ENCODE assay signal across 20 mouse cellular contexts in the genomic region with DNA sequence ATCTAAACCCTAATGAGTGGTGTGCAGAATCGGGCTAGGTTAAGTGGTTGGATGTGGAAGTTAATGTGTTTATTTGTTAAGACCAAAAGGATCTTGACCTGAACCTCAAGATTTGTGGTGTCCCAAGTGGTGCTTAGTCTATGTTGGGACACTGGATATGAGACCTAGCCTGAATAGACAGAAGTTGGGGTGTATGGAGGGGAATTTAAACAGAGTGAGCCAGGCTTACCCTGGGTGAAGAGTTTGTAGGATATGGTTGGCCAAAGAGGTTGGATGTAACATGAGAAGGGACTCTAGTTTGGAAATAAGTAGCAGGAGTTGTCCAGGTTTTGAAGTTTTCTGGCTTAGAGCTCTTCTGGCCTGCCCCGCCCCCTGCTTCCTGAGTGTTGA. TPM values are rescaled to one million over a fixed set of nuclear protein-coding genes. Genes with fewer than 3 reads are reported as not detected.
DNase-seq lines count a peak whose midpoint lies in the region; ATAC-seq and TF ChIP-seq lines count a peak whose summit lies in the region.
"Had no signal": no experiment of that assay in that cellular context is flagged by ENCODE, and none has a peak within 500 bp of the region (broad histone marks: within the 10 kb centered on the region; RNA-seq: fewer than 3 reads in every experiment).

No protein-coding gene starts in this region.

- H3K36me3 ChIP-seq in forebrain, embryonic 15.5 days = peaks cover 49% of the 10 kb centered on the region
- peaks cover 55% of the 10 kb centered on the region for H3K36me3 ChIP-seq in forebrain, embryonic 10.5 days (replicated peaks)
- peaks cover 43% of the 10 kb centered on the region for H3K36me3 ChIP-seq in hindbrain, embryonic 14.5 days (replicated peaks; ENCODE audit: control insufficient read depth, insufficient read depth)
- peaks cover 52% of the 10 kb centered on the region for H3K36me3 ChIP-seq in hindbrain, embryonic 10.5 days
- H3K36me3 ChIP-seq in midbrain, embryonic 13.5 days = peaks cover 47% of the 10 kb centered on the region
- H3K36me3 ChIP-seq in midbrain, postnatal 0 days (ENCODE audit: insufficient read depth, low read length) = peaks cover 29% of the 10 kb centered on the region

- peaks cover 37% of the 10 kb centered on the region for H3K9me3 ChIP-seq in forebrain, embryonic 15.5 days
- H3K9me3 ChIP-seq in forebrain, embryonic 10.5 days = peaks cover 57% of the 10 kb centered on the region
- H3K9me3 ChIP-seq in hindbrain, embryonic 14.5 days (ENCODE audit: control insufficient read depth, low read length) = peaks cover 47% of the 10 kb centered on the region
- H3K9me3 ChIP-seq in hindbrain, embryonic 10.5 days = peaks cover 53% of the 10 kb centered on the region
- H3K9me3 ChIP-seq in midbrain, embryonic 13.5 days = peaks cover 29% of the 10 kb centered on the region
- no peaks in the 10 kb centered on the region for H3K9me3 ChIP-seq in midbrain, postnatal 0 days (ENCODE audit: low read length)

- DNase-seq in forebrain, embryonic 10.5 days (ENCODE audit: extremely low spot score, low spot score) = no peak
- DNase-seq in hindbrain, embryonic 14.5 days (ENCODE audit: low spot score) = no peak
- DNase-seq in hindbrain, embryonic 10.5 days (ENCODE audit: low spot score) = no peak
- DNase-seq in midbrain, postnatal 0 days (ENCODE audit: low spot score) = no peak
- DNase-seq in ovary, adult 18-20 months (ENCODE audit: low spot score) = no peak
- DNase-seq: adrenal gland, adult 8-10 months; adrenal gland, postnatal 36 days; cerebellum, adult 2 months; cerebellum, postnatal 14 days; embryo, embryonic 11 days; gastrocnemius, adult 2 months; gastrocnemius, postnatal 25 days; kidney, adult 18-20 months had no signal

- no peak overlapping the region for H3K4me2 ChIP-seq in forebrain, embryonic 15.5 days (replicated peaks)
- H3K4me2 ChIP-seq in hindbrain, embryonic 14.5 days (replicated peaks) = no peak overlapping the region
- H3K4me2 ChIP-seq in midbrain, embryonic 13.5 days (replicated peaks) = no peak overlapping the region
- H3K4me2 ChIP-seq in midbrain, postnatal 0 days (ENCODE audit: low read depth, low read length, poor library complexity, severe bottlenecking) = no peak overlapping the region
- H3K4me2 ChIP-seq: embryonic facial prominence, embryonic 13.5 days; heart, embryonic 12.5 days; intestine, embryonic 15.5 days had no signal

- ATAC-seq in forebrain, embryonic 15.5 days (replicated peaks) = 0 out of 2 replicates have a peak, but pooled peaks have one; percentile 30
- ATAC-seq in hindbrain, embryonic 14.5 days (ENCODE audit: low FRiP score) = peak; percentile 40; the same call in 1 of the 2 replicates
- peak; percentile 51 for ATAC-seq in midbrain, embryonic 13.5 days
- ATAC-seq in midbrain, postnatal 0 days (ENCODE audit: low FRiP score) = no peak
- ATAC-seq: intestine, embryonic 15.5 days; Patski had no signal

- H3K4me1 ChIP-seq in forebrain, embryonic 15.5 days = no peaks in the 10 kb centered on the region
- H3K4me1 ChIP-seq in forebrain, embryonic 10.5 days = no peaks in the 10 kb centered on the region
- no peaks in the 10 kb centered on the region for H3K4me1 ChIP-seq in hindbrain, embryonic 14.5 days (replicated peaks; ENCODE audit: control insufficient read depth, insufficient read depth, low read length)
- H3K4me1 ChIP-seq in hindbrain, embryonic 10.5 days (replicated peaks) = no peaks in the 10 kb centered on the region
- no peaks in the 10 kb centered on the region for H3K4me1 ChIP-seq in midbrain, embryonic 13.5 days (replicated peaks)
- no peaks in the 10 kb centered on the region for H3K4me1 ChIP-seq in midbrain, postnatal 0 days (ENCODE audit: insufficient read depth, low read length)
- H3K4me1 ChIP-seq: embryonic facial prominence, embryonic 13.5 days; heart, embryonic 12.5 days; intestine, embryonic 15.5 days had no signal

- WGBS in forebrain, embryonic 15.5 days = 100% methylated on average over 2 of the region's 2 CpGs
- WGBS in forebrain, embryonic 10.5 days = 90% methylated on average over 2 of the region's 2 CpGs
- WGBS in hindbrain, embryonic 14.5 days = 96% methylated on average over 2 of the region's 2 CpGs
- 94% methylated on average over 2 of the region's 2 CpGs for WGBS in hindbrain, embryonic 10.5 days
- WGBS in midbrain, embryonic 13.5 days = 96% methylated on average over 2 of the region's 2 CpGs
- WGBS in midbrain, postnatal 0 days = 95% methylated on average over 2 of the region's 2 CpGs

- TF ChIP-seq CTCF in midbrain, postnatal 0 days (IDR thresholded peaks at IDR 0.05) = no peak

- H3K9ac ChIP-seq in forebrain, embryonic 15.5 days (replicated peaks) = no peak overlapping the region
- no peak overlapping the region for H3K9ac ChIP-seq in hindbrain, embryonic 14.5 days
- H3K9ac ChIP-seq in midbrain, embryonic 13.5 days (replicated peaks) = no peak overlapping the region
- no peak overlapping the region for H3K9ac ChIP-seq in midbrain, postnatal 0 days (replicated peaks; ENCODE audit: low read length, poor library complexity, severe bottlenecking)
- H3K9ac ChIP-seq: embryonic facial prominence, embryonic 13.5 days; heart, embryonic 12.5 days; intestine, embryonic 15.5 days had no signal

- H3K27me3 ChIP-seq in forebrain, embryonic 15.5 days = no peaks in the 10 kb centered on the region
- H3K27me3 ChIP-seq in forebrain, embryonic 10.5 days (ENCODE audit: poor library complexity, severe bottlenecking) = no peaks in the 10 kb centered on the region
- no peaks in the 10 kb centered on the region for H3K27me3 ChIP-seq in hindbrain, embryonic 14.5 days (ENCODE audit: control insufficient read depth, insufficient read depth, low read length)
- H3K27me3 ChIP-seq in hindbrain, embryonic 10.5 days (ENCODE audit: insufficient read depth, poor library complexity, severe bottlenecking) = no peaks in the 10 kb centered on the region
- no peaks in the 10 kb centered on the region for H3K27me3 ChIP-seq in midbrain, embryonic 13.5 days
- no peaks in the 10 kb centered on the region for H3K27me3 ChIP-seq in midbrain, postnatal 0 days (ENCODE audit: insufficient read depth, low read length)
- H3K27me3 ChIP-seq: CH12.LX; embryonic facial prominence, embryonic 13.5 days; heart, embryonic 12.5 days; intestine, embryonic 15.5 days; Patski had no signal

- H3K4me3 ChIP-seq in forebrain, embryonic 15.5 days = no peak overlapping the region
- no peak overlapping the region for H3K4me3 ChIP-seq in forebrain, embryonic 10.5 days
- no peak overlapping the region for H3K4me3 ChIP-seq in hindbrain, embryonic 14.5 days (replicated peaks; ENCODE audit: low read length)
- H3K4me3 ChIP-seq in hindbrain, embryonic 10.5 days = no peak overlapping the region
- no peak overlapping the region for H3K4me3 ChIP-seq in midbrain, embryonic 13.5 days (replicated peaks)
- H3K4me3 ChIP-seq in midbrain, postnatal 0 days (ENCODE audit: low read depth, low read length) = no peak overlapping the region
- H3K4me3 ChIP-seq: embryonic facial prominence, embryonic 13.5 days; gastrocnemius, adult 2 months; heart, embryonic 12.5 days; intestine, embryonic 15.5 days had no signal

- H3K27ac ChIP-seq in forebrain, embryonic 15.5 days (replicated peaks) = no peak overlapping the region
- no peak overlapping the region for H3K27ac ChIP-seq in forebrain, embryonic 10.5 days
- H3K27ac ChIP-seq in hindbrain, embryonic 14.5 days = no peak overlapping the region
- no peak overlapping the region for H3K27ac ChIP-seq in hindbrain, embryonic 10.5 days
- no peak overlapping the region for H3K27ac ChIP-seq in midbrain, embryonic 13.5 days
- no peak overlapping the region for H3K27ac ChIP-seq in midbrain, postnatal 0 days (ENCODE audit: low read depth, low read length)
- H3K27ac ChIP-seq: embryonic facial prominence, embryonic 13.5 days; gastrocnemius, adult 2 months; intestine, embryonic 15.5 days had no signal

RNA-seq across cellular contexts. Expression of gene Zfp386, which starts 14.7 kb away (rescaled TPM):
- 64.1 and 69.5 TPM in 2 replicates for polyA plus RNA-seq in forebrain, embryonic 15.5 days (2015; fragmentation: Nextera tagmentation; extraction: Ambion mirVana)
- 60.6 and 62.0 TPM in 2 replicates for polyA plus RNA-seq in forebrain, embryonic 10.5 days (2016; fragmentation: Nextera tagmentation; extraction: Ambion mirVana)
- polyA plus RNA-seq in hindbrain, embryonic 14.5 days (2014; fragmentation: Nextera tagmentation; extraction: Ambion mirVana) = 48.5 and 53.7 TPM in 2 replicates
- 60.9 and 63.0 TPM in 2 replicates for polyA plus RNA-seq in hindbrain, embryonic 10.5 days (2016; fragmentation: Nextera tagmentation; extraction: Ambion mirVana)
- 66.5 and 71.3 TPM in 2 replicates for polyA plus RNA-seq in midbrain, embryonic 13.5 days (2015; fragmentation: Nextera tagmentation; extraction: Ambion mirVana)
- 32.1 and 37.9 TPM in 2 replicates for total RNA-seq in midbrain, postnatal 0 days (2014; rRNA removed)
- 33.5 and 37.1 TPM in 2 replicates for polyA plus RNA-seq in midbrain, postnatal 0 days (2015; fragmentation: Nextera tagmentation; extraction: Ambion mirVana)

RNA-seq across cellular contexts. Expression of gene Vipr2, which starts 15.3 kb away (rescaled TPM):
- polyA plus RNA-seq in forebrain, embryonic 15.5 days (2015; fragmentation: Nextera tagmentation; extraction: Ambion mirVana) = 0.43 and 0.60 TPM in 2 replicates
- polyA plus RNA-seq in forebrain, embryonic 10.5 days (2016; fragmentation: Nextera tagmentation; extraction: Ambion mirVana) = 2.9 and 3.2 TPM in 2 replicates
- 0.62 and 1.1 TPM in 2 replicates for polyA plus RNA-seq in hindbrain, embryonic 14.5 days (2014; fragmentation: Nextera tagmentation; extraction: Ambion mirVana)
- polyA plus RNA-seq in hindbrain, embryonic 10.5 days (2016; fragmentation: Nextera tagmentation; extraction: Ambion mirVana) = 1.3 and 1.5 TPM in 2 replicates
- 0.89 and 1.3 TPM in 2 replicates for polyA plus RNA-seq in midbrain, embryonic 13.5 days (2015; fragmentation: Nextera tagmentation; extraction: Ambion mirVana)
- 2.5 and 3.9 TPM in 2 replicates for total RNA-seq in midbrain, postnatal 0 days (2014; rRNA removed)
- polyA plus RNA-seq in midbrain, postnatal 0 days (2015; fragmentation: Nextera tagmentation; extraction: Ambion mirVana) = 0.95 and 1.2 TPM in 2 replicates
